Mouse (Mus musculus) intestine, embryonic 15.5 days (tissue): Measurements from ENCODE around the gene Txlng. TPM values are rescaled to one million over a fixed set of nuclear protein-coding genes. Genes with fewer than 3 reads are reported as not detected.
A peak's percentile ranks its signal among the peaks of the same experiment; 100 is the strongest.

Source experiments
- ATAC-seq: fragments of 200-750 bp; cut with Nextera tagmentation; 2 replicates; pipeline ENCODE4 v1.8.0; 2017; ENCODE audit warnings: moderate TSS enrichment, moderate library complexity
- H3K27ac ChIP-seq: fragments of 300-500 bp; sonication (generic); 2 replicates; pipeline ENCODE4 v1.5.1; 2015; ENCODE audit warnings: mild to moderate bottlenecking, inconsistent platforms
- H3K27me3 ChIP-seq: fragments of 300-500 bp; sonication (generic); replicated peaks from 2 replicates; pipeline ENCODE4 v1.6.1; 2015; ENCODE audit warnings: inconsistent platforms
- H3K36me3 ChIP-seq: fragments of 300-500 bp; sonication (generic); 2 replicates; pipeline ENCODE4 v1.6.1; 2015; ENCODE audit warnings: inconsistent platforms
- H3K4me1 ChIP-seq: fragments of 300-500 bp; sonication (generic); replicated peaks from 2 replicates; pipeline ENCODE4 v1.6.1; 2015; ENCODE audit warnings: inconsistent platforms
- H3K4me2 ChIP-seq: fragments of 300-500 bp; sonication (generic); replicated peaks from 2 replicates; pipeline ENCODE4 v1.6.1; 2015; ENCODE audit warnings: mild to moderate bottlenecking, inconsistent platforms
- H3K4me3 ChIP-seq: fragments of 300-500 bp; sonication (generic); replicated peaks from 2 replicates; pipeline ENCODE4 v1.5.1; 2015; ENCODE audit warnings: inconsistent platforms
- H3K9ac ChIP-seq: fragments of 300-500 bp; sonication (generic); 2 replicates; pipeline ENCODE4 v1.6.1; 2015; ENCODE audit warnings: inconsistent platforms
- H3K9me3 ChIP-seq: fragments of 300-500 bp; sonication (generic); 2 replicates; pipeline ENCODE4 v1.6.1; 2016; ENCODE audit warnings: inconsistent platforms
- WGBS: fragments of 180-500 bp; shearing (Covaris S2); methylation state at CpG from one replicate; pipeline ENCODE4 v1.1.7; 2015; 5-methylcytosine and 5-hydroxymethylcytosine counted together
- microRNA counts: library from miRNA; unstranded; fragments of <30 nt; microRNA quantifications from one replicate; lab custom pipeline; 2016
- polyA plus RNA-seq: library from polyadenylated mRNA; unstranded; fragments of >200 nt; fragmentation: Nextera tagmentation; extraction: Ambion mirVana; gene quantifications from 2 replicates; pipeline ENCODE4 v1.2.1, GENCODE M21; 2015

Txlng gene
- polyA plus RNA-seq, 1 experiment from 2014 or later = 13.3 TPM

DNA sequence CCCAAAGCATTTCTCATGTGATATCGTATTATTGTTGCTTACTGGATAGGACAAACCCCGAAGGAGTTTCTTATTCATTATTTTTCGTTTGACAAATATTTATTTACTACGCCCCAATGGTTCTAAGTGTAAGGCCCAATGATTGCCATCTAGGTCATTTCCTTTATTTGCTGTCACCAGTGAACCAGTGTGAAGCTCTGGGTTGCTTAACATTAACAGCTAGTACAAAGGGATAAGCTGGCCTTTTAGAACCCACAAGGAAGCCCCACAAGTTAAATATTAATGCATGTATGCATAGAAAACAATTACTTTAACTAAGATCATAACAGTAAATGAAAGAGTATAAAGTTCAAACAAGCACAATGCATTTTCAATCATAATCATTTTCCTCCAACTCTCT, 74.9 kb downstream of the Txlng start:
- H3K4me1 ChIP-seq = no peaks in the 10 kb centered on the region
- no peak overlapping the region for H3K27ac ChIP-seq
- H3K4me3 ChIP-seq = no peak overlapping the region
- H3K4me2 ChIP-seq = no peak overlapping the region
- no peaks in the 10 kb centered on the region for H3K36me3 ChIP-seq
- WGBS = 80% methylated on average over 4 of the region's 4 CpGs
- no peaks in the 10 kb centered on the region for H3K9me3 ChIP-seq
- ATAC-seq = peak; percentile 36; the same call in 1 of the 2 replicates
- no peaks in the 10 kb centered on the region for H3K27me3 ChIP-seq
- H3K9ac ChIP-seq = no peak overlapping the region

DNA sequence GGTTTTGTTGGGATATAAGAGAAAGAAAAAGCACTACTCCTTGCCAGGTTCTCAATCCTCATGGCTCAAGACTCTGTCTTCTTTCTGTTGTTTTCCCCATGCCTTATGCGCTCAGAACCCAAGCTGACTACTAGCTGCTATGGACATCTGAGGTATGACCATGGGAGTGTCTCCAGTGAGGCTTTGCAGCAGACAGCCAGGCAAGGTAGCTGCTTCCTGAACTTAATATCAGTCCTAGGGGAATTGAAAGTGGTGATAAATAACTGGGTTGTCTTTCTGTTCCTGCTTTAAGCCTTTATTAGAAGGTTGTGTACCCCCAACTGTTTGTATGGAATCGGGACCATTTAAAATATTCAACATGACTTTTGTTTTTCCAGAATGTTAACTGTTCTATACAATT, 76.8 kb downstream of the Txlng start:
- ATAC-seq = no peak
- 91% methylated on average over 2 of the region's 2 CpGs for WGBS
- no peaks in the 10 kb centered on the region for H3K4me1 ChIP-seq
- H3K27ac ChIP-seq = no peak overlapping the region
- H3K9me3 ChIP-seq = no peaks in the 10 kb centered on the region
- H3K4me3 ChIP-seq = no peak overlapping the region
- H3K27me3 ChIP-seq = no peaks in the 10 kb centered on the region
- no peak overlapping the region for H3K4me2 ChIP-seq
- H3K36me3 ChIP-seq = no peaks in the 10 kb centered on the region
- no peak overlapping the region for H3K9ac ChIP-seq

DNA sequence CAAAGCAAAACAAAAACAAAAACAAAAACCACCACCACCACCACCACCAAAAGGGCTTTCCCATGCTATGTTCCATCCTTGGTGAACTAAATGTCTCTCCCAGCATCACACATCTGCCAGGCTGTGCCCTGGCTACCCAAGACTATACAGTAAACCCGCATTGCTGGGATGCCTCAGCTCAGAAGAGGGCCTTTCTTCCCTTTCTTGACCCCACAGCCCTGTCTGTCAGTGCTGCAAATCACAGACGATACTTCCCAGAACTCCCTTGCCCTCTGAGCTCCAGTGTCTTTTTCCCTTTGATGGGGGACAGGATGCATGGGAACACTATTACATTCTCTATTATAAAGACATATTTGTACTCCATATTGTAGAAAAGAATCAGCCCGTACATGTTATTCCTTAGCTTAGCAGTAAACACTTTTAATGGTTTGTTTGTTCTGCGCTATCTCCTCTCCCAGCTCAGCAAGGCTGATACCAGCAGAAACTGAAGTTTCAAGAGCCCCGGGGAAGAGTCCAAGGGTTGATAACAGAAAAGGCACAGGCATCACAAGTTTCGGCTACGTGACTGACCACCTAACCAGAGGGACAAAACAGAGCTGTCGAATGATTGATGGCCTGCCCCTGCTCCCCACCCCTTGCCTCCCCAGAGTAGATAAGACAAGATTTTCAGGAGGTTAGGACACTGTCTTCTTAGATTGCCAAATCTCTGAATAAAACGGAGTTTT, 80.4 kb downstream of the Txlng start:
- 41% methylated on average over 9 of the region's 9 CpGs for WGBS
- no peak overlapping the region for H3K4me2 ChIP-seq

DNA sequence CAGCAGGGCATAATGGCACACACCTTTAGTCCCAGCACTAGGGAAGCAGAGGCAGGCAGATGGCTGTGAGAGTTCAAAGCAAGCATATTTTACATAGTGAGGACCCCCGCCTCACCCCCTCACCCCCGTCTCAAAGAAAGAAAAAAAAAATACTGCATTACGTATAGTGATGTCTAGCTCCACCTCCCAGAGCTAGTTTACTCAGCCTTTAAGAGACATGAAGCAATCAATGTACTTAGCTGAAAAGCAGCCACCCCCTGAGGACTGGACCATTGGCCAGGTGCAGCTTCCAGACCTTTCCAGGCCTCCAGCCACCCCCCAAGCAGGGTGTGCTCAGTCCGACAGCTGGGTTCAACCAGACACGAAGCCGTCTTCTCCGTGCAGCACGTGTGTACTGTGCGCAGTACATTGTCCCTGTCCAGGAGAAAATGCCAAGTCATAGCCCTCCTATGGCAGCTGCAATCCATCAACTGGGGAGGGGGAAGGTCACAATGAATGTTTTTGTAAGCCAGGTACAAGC, 93.1 kb downstream of the Txlng start:
- Histone ChIP-seq H3K4me3 (peak overlapping the region; percentile 33), H3K9ac (no peak overlapping the region), H3K9me3 (no peaks in the 10 kb centered on the region), H3K4me1 (no peaks in the 10 kb centered on the region), H3K27me3 (no peaks in the 10 kb centered on the region), H3K36me3 (no peaks in the 10 kb centered on the region), H3K4me2 (peak overlapping the region; percentile 60), H3K27ac (peak overlapping the region; percentile 91)
- peak; percentile 93 for ATAC-seq
- WGBS = 30% methylated on average over 9 of the region's 9 CpGs

More for the DNA sequence above, 80.4 kb downstream of the Txlng start:
- H3K36me3 ChIP-seq = no peaks in the 10 kb centered on the region
- H3K27ac ChIP-seq = peak overlapping the region; percentile 62
- peak; percentile 91 for ATAC-seq
- no peaks in the 10 kb centered on the region for H3K9me3 ChIP-seq
- H3K9ac ChIP-seq = no peak overlapping the region
- peaks cover 2% of the 10 kb centered on the region; the same call in 1 of the 2 replicates for H3K27me3 ChIP-seq
- H3K4me3 ChIP-seq = no peak overlapping the region
- no peaks in the 10 kb centered on the region for H3K4me1 ChIP-seq

DNA sequence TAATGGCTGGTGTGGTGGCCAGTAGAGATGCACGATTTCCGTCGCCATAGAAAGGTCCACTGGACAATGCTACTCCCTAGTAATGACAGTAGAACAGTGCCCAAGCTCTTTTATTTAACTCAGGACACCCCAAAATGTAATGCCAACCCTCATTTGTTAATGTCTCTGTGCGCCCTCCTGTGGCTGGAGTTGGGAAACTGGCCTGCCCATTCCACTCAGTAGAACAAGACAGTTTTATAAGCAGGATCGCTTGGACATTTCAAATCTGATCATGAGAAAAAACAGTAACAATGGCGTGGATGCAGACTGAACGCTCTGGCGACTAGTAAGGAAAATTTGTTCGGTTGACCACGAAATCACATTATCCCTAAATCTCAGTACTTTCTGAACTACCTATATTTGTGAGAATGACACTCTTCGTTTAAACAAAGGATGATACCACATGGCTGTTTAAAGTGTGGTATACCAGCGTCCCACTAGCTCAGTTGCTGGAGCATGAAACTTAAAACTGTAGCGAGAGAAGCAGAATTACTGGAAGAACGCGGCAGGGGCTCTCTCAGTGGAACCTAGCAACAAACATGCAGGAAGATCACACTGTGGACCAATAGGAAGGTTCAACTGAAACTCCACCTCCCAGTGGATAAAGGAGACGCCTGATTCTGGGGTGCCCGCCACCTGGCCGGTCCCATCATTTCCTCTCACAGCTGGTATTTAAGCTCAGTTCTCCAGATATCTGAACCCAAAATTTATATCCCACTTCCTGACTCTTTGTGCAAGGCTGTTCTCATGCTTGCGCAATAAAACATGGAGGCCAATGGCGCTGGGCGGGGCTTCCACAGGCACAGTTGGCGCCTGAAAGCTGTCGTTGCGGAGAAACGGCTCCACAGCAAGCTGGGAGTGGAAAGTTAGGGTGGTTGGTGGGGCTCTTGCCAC, 94.0 kb downstream of the Txlng start:
- Histone ChIP-seq H3K27ac (peak overlapping the region; percentile 91), H3K9ac (no peak overlapping the region), H3K27me3 (no peaks in the 10 kb centered on the region), H3K4me2 (peak overlapping the region; percentile 60), H3K36me3 (no peaks in the 10 kb centered on the region), H3K4me3 (peak overlapping the region; percentile 33), H3K4me1 (no peaks in the 10 kb centered on the region), H3K9me3 (no peaks in the 10 kb centered on the region)
- ATAC-seq = peak; percentile 83
- WGBS = 22% methylated on average over 25 of the region's 25 CpGs

DNA sequence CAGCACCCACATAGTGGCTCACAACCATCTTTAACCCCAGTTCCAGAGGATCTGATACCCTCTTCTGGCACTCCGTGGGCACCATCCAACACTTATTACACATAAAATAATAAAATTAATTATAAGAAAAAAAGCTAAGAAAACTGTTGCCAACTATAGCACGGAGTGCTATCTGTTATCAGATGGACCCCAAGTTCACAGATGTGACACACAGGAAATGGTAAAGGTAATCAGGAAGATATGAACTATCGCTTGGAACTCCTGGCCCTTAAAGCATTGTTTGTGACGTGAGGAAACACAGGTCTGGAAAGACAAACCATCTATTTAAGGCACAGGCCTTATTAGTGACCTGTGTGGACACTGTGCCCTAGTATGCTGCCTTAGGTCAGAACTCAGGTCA, 99.2 kb downstream of the Txlng start:
- no peak overlapping the region for H3K9ac ChIP-seq
- no peak for ATAC-seq
- no peak overlapping the region for H3K4me3 ChIP-seq
- H3K9me3 ChIP-seq = no peaks in the 10 kb centered on the region
- H3K36me3 ChIP-seq = no peaks in the 10 kb centered on the region
- no peaks in the 10 kb centered on the region for H3K27me3 ChIP-seq
- H3K27ac ChIP-seq = no peak overlapping the region
- no peaks in the 10 kb centered on the region for H3K4me1 ChIP-seq
- WGBS = 83% methylated on average over 4 of the region's 4 CpGs
- no peak overlapping the region for H3K4me2 ChIP-seq

MicroRNAs within 50 kb of the gene (microRNA counts, 519-probe panel; counts per million panel counts)
- 2,297 counts per million, percentile 59 among the panel's probes with 10 or more counts for microRNA mmu-miR-3473 (lab: Ali Mortazavi, UCI)

Other genes with a start within 250 kb of the Txlng start
- 0.48 and 0.62 TPM in 2 replicates for gene Reps2, start 185.8 kb downstream of the Txlng start, polyA plus RNA-seq
- 833 and 878 TPM in 2 replicates for gene Rbbp7, start 69.1 kb downstream of the Txlng start, polyA plus RNA-seq
- 31.8 and 37.5 TPM in 2 replicates for gene Syap1, start 59.0 kb upstream of the Txlng start, polyA plus RNA-seq
- gene Ctps2, start 71.8 kb upstream of the Txlng start, polyA plus RNA-seq = 68.4 and 76.0 TPM in 2 replicates
- gene S100g, start 135.1 kb upstream of the Txlng start, polyA plus RNA-seq = 252 and 315 TPM in 2 replicates